Mouse (Mus musculus) myocyte (in vitro differentiated cells): ENCODE results near the gene Chmp3.

Experiments
- POLR2A ChIP-seq: IDR thresholded peaks from one replicate; pipeline ENCODE4 v1.6.1; 2011; ENCODE audit warnings: low read depth, mild to moderate bottlenecking, control low read depth, moderate library complexity; ENCODE audit not compliant: insufficient read length
- USF1 ChIP-seq: IDR thresholded peaks from one replicate; pipeline ENCODE4 v1.6.1; 2011; ENCODE audit warnings: low read depth, mild to moderate bottlenecking, control low read depth, moderate library complexity

DNA sequence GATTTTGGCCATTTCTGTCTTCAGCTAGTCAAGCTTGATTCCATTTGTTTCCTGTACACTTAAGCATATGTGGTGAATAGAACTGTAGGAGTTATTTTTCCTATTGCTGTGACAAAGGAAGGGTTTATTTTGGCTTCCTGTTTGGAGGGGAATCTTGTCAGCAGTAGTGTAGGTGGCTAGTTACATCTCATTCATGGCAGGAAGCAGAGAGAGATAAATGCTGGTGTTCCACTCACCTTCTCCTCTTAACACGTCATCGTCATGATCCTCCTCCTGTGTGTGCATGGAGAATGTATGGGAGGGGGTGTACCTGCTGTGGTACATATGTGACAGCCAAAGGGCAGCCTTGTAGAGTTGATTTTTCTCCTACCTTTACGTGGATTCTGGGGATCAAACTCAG lies 43.0 kb upstream of the Chmp3 start:
- TF ChIP-seq USF1 (no peak), POLR2A (no peak)
